29 mouse cellular contexts compared by ENCODE assay signal in genomic region chr9:92879812-92880211, GRCm38 (mm10).
"Had no signal": no experiment of that assay in that cellular context is flagged by ENCODE, and none has a peak within 500 bp of the region (broad histone marks: within the 10 kb centered on the region; RNA-seq: fewer than 3 reads in every experiment).

No protein-coding gene starts in this region.

- H3K4me2 ChIP-seq: embryonic facial prominence, embryonic 12.5 days; embryonic facial prominence, embryonic 13.5 days; embryonic facial prominence, embryonic 15.5 days; forebrain, embryonic 12.5 days; forebrain, embryonic 13.5 days; forebrain, embryonic 15.5 days had no signal

- H3K27ac ChIP-seq: embryonic facial prominence, embryonic 10.5 days; embryonic facial prominence, embryonic 12.5 days; embryonic facial prominence, embryonic 13.5 days; embryonic facial prominence, embryonic 15.5 days; forebrain, embryonic 10.5 days; forebrain, embryonic 12.5 days; forebrain, embryonic 13.5 days; forebrain, embryonic 15.5 days; gastrocnemius, adult 2 months; heart, adult 2 months had no signal

- H3K4me3 ChIP-seq: embryonic facial prominence, embryonic 10.5 days; embryonic facial prominence, embryonic 12.5 days; embryonic facial prominence, embryonic 13.5 days; embryonic facial prominence, embryonic 15.5 days; erythroblast, embryonic 14.5 days; forebrain, embryonic 10.5 days; forebrain, embryonic 12.5 days; forebrain, embryonic 13.5 days; forebrain, embryonic 15.5 days; gastrocnemius, adult 2 months; heart, adult 2 months had no signal

- H3K27me3 ChIP-seq: embryonic facial prominence, embryonic 12.5 days; embryonic facial prominence, embryonic 13.5 days; embryonic facial prominence, embryonic 15.5 days; forebrain, embryonic 13.5 days; forebrain, embryonic 15.5 days had no signal

- H3K9ac ChIP-seq: embryonic facial prominence, embryonic 12.5 days; embryonic facial prominence, embryonic 13.5 days; embryonic facial prominence, embryonic 15.5 days; forebrain, embryonic 12.5 days; forebrain, embryonic 13.5 days; forebrain, embryonic 15.5 days; forebrain, postnatal 0 days had no signal

- H3K36me3 ChIP-seq: embryonic facial prominence, embryonic 10.5 days; embryonic facial prominence, embryonic 12.5 days; embryonic facial prominence, embryonic 13.5 days; embryonic facial prominence, embryonic 15.5 days; forebrain, embryonic 10.5 days; forebrain, embryonic 12.5 days; forebrain, embryonic 15.5 days had no signal

- ATAC-seq: forebrain, embryonic 13.5 days; forebrain, embryonic 14.5 days; forebrain, embryonic 15.5 days; forebrain, embryonic 16.5 days; forebrain, postnatal 0 days had no signal

- H3K4me1 ChIP-seq: embryonic facial prominence, embryonic 10.5 days; embryonic facial prominence, embryonic 12.5 days; embryonic facial prominence, embryonic 13.5 days; embryonic facial prominence, embryonic 15.5 days; forebrain, embryonic 15.5 days had no signal

- H3K9me3 ChIP-seq: embryonic facial prominence, embryonic 10.5 days; embryonic facial prominence, embryonic 12.5 days; embryonic facial prominence, embryonic 13.5 days; embryonic facial prominence, embryonic 15.5 days; forebrain, embryonic 10.5 days; forebrain, embryonic 12.5 days; forebrain, embryonic 13.5 days; forebrain, embryonic 15.5 days had no signal

- DNase-seq: cerebellum, adult 2 months; cerebellum, adult 8-10 months; cerebellum, adult 9-10 months; cerebellum, adult 9-11 months; cerebellum, postnatal 10 days; cerebellum, postnatal 14 days; cerebellum, postnatal 25 days; cerebellum, postnatal 36 days; embryo, embryonic 11 days; forebrain, postnatal 0 days; gastrocnemius, adult 2 months; gastrocnemius, postnatal 10 days; gastrocnemius, postnatal 14 days; gastrocnemius, postnatal 25 days; gastrocnemius, postnatal 36 days; heart, adult 11 months; heart, adult 18-20 months; heart, adult 2 months had no signal
